ENCODE assay signal across 16 mouse cellular contexts in the genomic region with DNA sequence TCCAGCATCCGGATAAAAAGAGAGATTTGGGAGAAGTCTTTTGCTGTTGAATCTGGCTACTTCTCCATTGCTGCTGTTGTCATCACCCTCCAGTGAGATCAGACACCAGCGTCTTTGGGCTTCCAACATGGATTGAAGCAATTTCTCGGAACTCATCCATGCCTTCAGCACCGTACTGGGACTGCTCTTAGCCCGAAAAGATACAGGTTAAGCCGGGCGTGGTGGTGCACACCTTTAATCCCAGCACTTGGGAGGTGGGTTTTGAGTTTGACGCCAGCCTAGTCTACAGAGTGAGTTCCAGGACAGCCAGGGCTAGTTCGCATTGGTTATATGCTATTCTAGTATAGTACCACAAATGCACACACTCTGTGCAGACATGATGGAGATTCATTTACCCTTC.
"Had no signal": no experiment of that assay in that cellular context is flagged by ENCODE, and none has a peak within 500 bp of the region (broad histone marks: within the 10 kb centered on the region; RNA-seq: fewer than 3 reads in every experiment).

No protein-coding gene starts in this region.

- H3K4me1 ChIP-seq: neural tube, embryonic 13.5 days; neural tube, embryonic 15.5 days; stomach, embryonic 15.5 days had no signal

- H3K27me3 ChIP-seq: neural tube, embryonic 13.5 days; neural tube, embryonic 15.5 days; stomach, embryonic 15.5 days had no signal

- H3K27ac ChIP-seq: neural tube, embryonic 13.5 days; neural tube, embryonic 15.5 days; stomach, embryonic 15.5 days; stomach, postnatal 0 days had no signal

- DNase-seq: retina, postnatal 1 day; right cerebral cortex, adult 18-20 months; right cerebral cortex, postnatal 14 days; right cerebral cortex, postnatal 25 days; right cerebral cortex, postnatal 4 days; spleen, adult 18-20 months; thymus, adult 18-20 months; thymus, adult 2 months; thymus, postnatal 14 days; thymus, postnatal 25 days; thymus, postnatal 36 days; thymus, postnatal 4 days had no signal

- H3K4me3 ChIP-seq: neural tube, embryonic 13.5 days; neural tube, embryonic 15.5 days; stomach, embryonic 15.5 days had no signal

- H3K9ac ChIP-seq: neural tube, embryonic 13.5 days; neural tube, embryonic 15.5 days; stomach, embryonic 15.5 days had no signal

- H3K9me3 ChIP-seq: neural tube, embryonic 13.5 days; neural tube, embryonic 15.5 days; stomach, embryonic 15.5 days had no signal
